Mouse (Mus musculus) CH12.LX (cell line): Measurements from ENCODE around the gene Olfr49.
A peak's percentile ranks its signal among the peaks of the same experiment; 100 is the strongest.

Experiments used
- CTCF ChIP-seq, 2 experiments: IDR thresholded peaks in 1 of 2; conservative IDR thresholded peaks in 1 of 2; 2 replicates each; pipeline ENCODE4 v1.5.1; 2011 to 2012; ENCODE audit warnings: low read depth in 2 of 2, low read length in 2 of 2, improper control_type of control experiment in 1 of 2, inconsistent platforms in 1 of 2, mild to moderate bottlenecking in 1 of 2, moderate library complexity in 1 of 2
- EP300 ChIP-seq: IDR thresholded peaks from 2 replicates; pipeline ENCODE4 v1.6.1; 2011; ENCODE audit warnings: low read length, improper control_type of control experiment
- MAX ChIP-seq: IDR thresholded peaks from 2 replicates; pipeline ENCODE4 v1.6.1; 2011; ENCODE audit warnings: low read length, improper control_type of control experiment
- MAZ ChIP-seq: IDR thresholded peaks from 2 replicates; pipeline ENCODE4 v1.6.1; 2012; ENCODE audit warnings: low read depth, mild to moderate bottlenecking, inconsistent platforms, low read length, improper control_type of control experiment, moderate library complexity
- POLR2A ChIP-seq: IDR thresholded peaks from 2 replicates; pipeline ENCODE4 v1.6.1; 2011; ENCODE audit warnings: low read depth, mild to moderate bottlenecking, improper control_type of control experiment, low read length
- ZC3H11A ChIP-seq: IDR thresholded peaks from 2 replicates; pipeline ENCODE4 v1.6.1; 2012; ENCODE audit warnings: low read depth, mild to moderate bottlenecking, inconsistent platforms, low read length, improper control_type of control experiment

- no peak for TF ChIP-seq ZC3H11A
- TF ChIP-seq CTCF (conservative IDR thresholded peaks at IDR 0.05 in 1 of 2, IDR thresholded peaks at IDR 0.05 in 1 of 2; ENCODE audit: low read depth in 2 of 2, low read length in 2 of 2), result no peak
- TF ChIP-seq MAX, result peak; percentile 65; the same call in 1 of the 2 replicates
- peak; percentile 68 for TF ChIP-seq POLR2A
- peak; percentile 57; the same call in 1 of the 2 replicates for TF ChIP-seq MAZ
- peak; percentile 94 for TF ChIP-seq EP300
Measured at GRCm38 (mm10) chr14:54232811-54233558, 51.8 kb downstream of the Olfr49 start.
